Mouse (Mus musculus): ENCODE measurements at regions not wholly inside any gene's neighbourhood (a gene's known extent, or its start where the extent isn't known, plus 50 kb on each side); places are given as distances from the start of the nearest gene placed in this dataset.

- no peak for ATAC-seq (ENCODE audit: insufficient number of reproducible peaks, insufficient read depth, low FRiP score, low read depth)
- Histone ChIP-seq H3K9me3 (ENCODE audit: control insufficient read depth, low read depth, low read length) (no peaks in the 10 kb centered on the region), H3K4me1 (ENCODE audit: control insufficient read depth, insufficient read depth, low read length) (no peaks in the 10 kb centered on the region), H3K4me3 (ENCODE audit: low read depth, low read length) (no peak overlapping the region), H3K27me3 (ENCODE audit: control insufficient read depth, insufficient read depth, low read length) (no peaks in the 10 kb centered on the region), H3K27ac (ENCODE audit: low read length) (no peak overlapping the region), H3K4me2 (replicated peaks; ENCODE audit: low read depth, low read length) (no peak overlapping the region), H3K36me3 (ENCODE audit: control insufficient read depth, insufficient read depth, low read length) (no peaks in the 10 kb centered on the region), H3K9ac (replicated peaks; ENCODE audit: low read depth, low read length) (no peak overlapping the region)
- 42% methylated on average over 10 of the region's 10 CpGs for WGBS
Measured at GRCm38 (mm10) chr4:124217206-124217605, 299.4 kb upstream of the 4930535I16Rik start.

DNA sequence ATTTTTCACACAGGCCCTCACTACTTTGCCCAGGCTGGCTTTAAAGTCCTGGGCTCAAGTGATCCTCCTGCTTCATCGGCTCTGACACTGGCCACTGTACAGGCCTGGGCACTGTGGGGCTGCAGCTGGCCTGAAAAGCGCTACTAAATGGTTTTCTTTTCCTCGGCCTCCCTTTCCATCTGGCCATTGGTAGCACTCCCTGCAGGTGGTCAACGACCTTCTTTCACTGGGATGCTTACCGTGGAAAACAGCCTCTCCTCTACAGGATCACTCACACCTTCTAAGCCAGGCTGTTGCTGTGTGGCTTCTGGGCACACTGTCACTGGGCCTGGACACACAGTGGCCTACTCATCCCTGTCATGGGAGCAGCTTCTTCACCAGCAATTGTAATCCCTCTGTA is 298.5 kb upstream of the 4930535I16Rik start:
- no peaks in the 10 kb centered on the region for H3K4me1 ChIP-seq (ENCODE audit: control insufficient read depth, insufficient read depth, low read length)
- no peak overlapping the region for H3K9ac ChIP-seq (replicated peaks; ENCODE audit: low read depth, low read length)
- H3K4me2 ChIP-seq (replicated peaks; ENCODE audit: low read depth, low read length): no peak overlapping the region
- no peaks in the 10 kb centered on the region for H3K36me3 ChIP-seq (ENCODE audit: control insufficient read depth, insufficient read depth, low read length)
- no peaks in the 10 kb centered on the region for H3K27me3 ChIP-seq (ENCODE audit: control insufficient read depth, insufficient read depth, low read length)
- 52% methylated on average over 5 of the region's 5 CpGs for WGBS
- H3K9me3 ChIP-seq (ENCODE audit: control insufficient read depth, low read depth, low read length): no peaks in the 10 kb centered on the region
- no peak overlapping the region for H3K27ac ChIP-seq (ENCODE audit: low read length)
- H3K4me3 ChIP-seq (ENCODE audit: low read depth, low read length): no peak overlapping the region
- ATAC-seq (ENCODE audit: insufficient number of reproducible peaks, insufficient read depth, low FRiP score, low read depth): no peak

DNA sequence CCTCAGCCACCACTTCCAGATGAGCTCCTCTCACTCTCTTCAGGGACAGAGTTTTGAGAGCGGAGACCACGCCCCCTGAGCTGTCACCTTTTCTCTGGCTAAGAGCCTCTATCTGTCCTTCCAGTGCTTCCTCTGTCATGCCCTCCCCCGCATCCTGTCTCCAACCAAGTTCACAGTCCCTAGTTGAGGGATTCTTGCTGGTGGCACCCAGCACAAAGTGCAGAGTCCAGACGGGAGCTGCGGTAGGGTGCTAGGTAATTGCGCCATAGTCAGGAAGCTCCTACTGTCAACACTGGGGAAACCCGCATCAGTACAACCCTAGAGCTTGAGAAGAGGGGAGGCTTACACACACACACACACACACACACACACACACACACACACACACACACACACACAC is 297.3 kb upstream of the 4930535I16Rik start:
- no peak for ATAC-seq (ENCODE audit: insufficient number of reproducible peaks, insufficient read depth, low FRiP score, low read depth)
- 77% methylated on average over 7 of the region's 7 CpGs for WGBS
- H3K27ac ChIP-seq (ENCODE audit: low read length): no peak overlapping the region
- H3K36me3 ChIP-seq (ENCODE audit: control insufficient read depth, insufficient read depth, low read length): no peaks in the 10 kb centered on the region
- H3K9me3 ChIP-seq (ENCODE audit: control insufficient read depth, low read depth, low read length): no peaks in the 10 kb centered on the region
- no peak overlapping the region for H3K4me3 ChIP-seq (ENCODE audit: low read depth, low read length)
- no peaks in the 10 kb centered on the region for H3K27me3 ChIP-seq (ENCODE audit: control insufficient read depth, insufficient read depth, low read length)
- no peak overlapping the region for H3K9ac ChIP-seq (replicated peaks; ENCODE audit: low read depth, low read length)
- H3K4me2 ChIP-seq (replicated peaks; ENCODE audit: low read depth, low read length): no peak overlapping the region
- no peaks in the 10 kb centered on the region for H3K4me1 ChIP-seq (ENCODE audit: control insufficient read depth, insufficient read depth, low read length)

- Histone ChIP-seq H3K9me3 (ENCODE audit: control insufficient read depth, low read depth, low read length) (no peaks in the 10 kb centered on the region), H3K4me2 (replicated peaks; ENCODE audit: low read depth, low read length) (no peak overlapping the region), H3K27me3 (ENCODE audit: control insufficient read depth, insufficient read depth, low read length) (no peaks in the 10 kb centered on the region), H3K9ac (replicated peaks; ENCODE audit: low read depth, low read length) (no peak overlapping the region), H3K27ac (ENCODE audit: low read length) (no peak overlapping the region), H3K4me1 (ENCODE audit: control insufficient read depth, insufficient read depth, low read length) (no peaks in the 10 kb centered on the region), H3K36me3 (ENCODE audit: control insufficient read depth, insufficient read depth, low read length) (no peaks in the 10 kb centered on the region), H3K4me3 (ENCODE audit: low read depth, low read length) (no peak overlapping the region)
- 40% methylated on average over 9 of the region's 9 CpGs for WGBS
- no peak for ATAC-seq (ENCODE audit: insufficient number of reproducible peaks, insufficient read depth, low FRiP score, low read depth)
Measured at GRCm38 (mm10) chr4:124210103-124210502, 292.3 kb upstream of the 4930535I16Rik start.

GRCm38 (mm10) chr4:124206480-124206879 is 288.7 kb upstream of the 4930535I16Rik start:
- no peak overlapping the region for H3K4me3 ChIP-seq (ENCODE audit: low read depth, low read length)
- no peaks in the 10 kb centered on the region; the same call in 1 of the 2 replicates for H3K9me3 ChIP-seq (ENCODE audit: control insufficient read depth, low read depth, low read length)
- no peak for ATAC-seq (ENCODE audit: insufficient number of reproducible peaks, insufficient read depth, low FRiP score, low read depth)
- no peaks in the 10 kb centered on the region for H3K4me1 ChIP-seq (ENCODE audit: control insufficient read depth, insufficient read depth, low read length)
- H3K4me2 ChIP-seq (replicated peaks; ENCODE audit: low read depth, low read length): no peak overlapping the region
- H3K9ac ChIP-seq (replicated peaks; ENCODE audit: low read depth, low read length): no peak overlapping the region
- H3K27ac ChIP-seq (ENCODE audit: low read length): no peak overlapping the region
- no peaks in the 10 kb centered on the region for H3K36me3 ChIP-seq (ENCODE audit: control insufficient read depth, insufficient read depth, low read length)
- H3K27me3 ChIP-seq (ENCODE audit: control insufficient read depth, insufficient read depth, low read length): no peaks in the 10 kb centered on the region
- WGBS: 75% methylated on average over 16 of the region's 16 CpGs

GRCm38 (mm10) chr4:124203736-124204135 is 285.9 kb upstream of the 4930535I16Rik start:
- H3K4me2 ChIP-seq (replicated peaks; ENCODE audit: low read depth, low read length): no peak overlapping the region
- H3K4me3 ChIP-seq (ENCODE audit: low read depth, low read length): no peak overlapping the region
- no peak overlapping the region for H3K9ac ChIP-seq (replicated peaks; ENCODE audit: low read depth, low read length)
- 0 out of 2 replicates have a peak, but pooled peaks cover 3% of the 10 kb centered on the region for H3K27me3 ChIP-seq (ENCODE audit: control insufficient read depth, insufficient read depth, low read length)
- ATAC-seq (ENCODE audit: insufficient number of reproducible peaks, insufficient read depth, low FRiP score, low read depth): no peak
- no peak overlapping the region for H3K27ac ChIP-seq (ENCODE audit: low read length)
- no peaks in the 10 kb centered on the region for H3K36me3 ChIP-seq (ENCODE audit: control insufficient read depth, insufficient read depth, low read length)
- no peaks in the 10 kb centered on the region for H3K4me1 ChIP-seq (ENCODE audit: control insufficient read depth, insufficient read depth, low read length)
- 85% methylated on average over 2 of the region's 2 CpGs for WGBS
- H3K9me3 ChIP-seq (ENCODE audit: control insufficient read depth, low read depth, low read length): no peaks in the 10 kb centered on the region; the same call in 1 of the 2 replicates

- no peak for ATAC-seq (ENCODE audit: insufficient number of reproducible peaks, insufficient read depth, low FRiP score, low read depth)
- 28% methylated on average over 14 of the region's 14 CpGs for WGBS
Measured at GRCm38 (mm10) chr4:124199884-124200844, 282.3 kb upstream of the 4930535I16Rik start.

GRCm38 (mm10) chr4:124198832-124199231 is 281.0 kb upstream of the 4930535I16Rik start:
- Histone ChIP-seq H3K27me3 (ENCODE audit: control insufficient read depth, insufficient read depth, low read length) (0 out of 2 replicates have a peak, but pooled peaks cover 3% of the 10 kb centered on the region), H3K27ac (ENCODE audit: low read length) (no peak overlapping the region), H3K36me3 (ENCODE audit: control insufficient read depth, insufficient read depth, low read length) (no peaks in the 10 kb centered on the region), H3K9ac (replicated peaks; ENCODE audit: low read depth, low read length) (no peak overlapping the region), H3K4me1 (ENCODE audit: control insufficient read depth, insufficient read depth, low read length) (no peaks in the 10 kb centered on the region), H3K4me2 (replicated peaks; ENCODE audit: low read depth, low read length) (no peak overlapping the region), H3K4me3 (ENCODE audit: low read depth, low read length) (no peak overlapping the region), H3K9me3 (ENCODE audit: control insufficient read depth, low read depth, low read length) (no peaks in the 10 kb centered on the region)
- no peak for ATAC-seq (ENCODE audit: insufficient number of reproducible peaks, insufficient read depth, low FRiP score, low read depth)
- 43% methylated on average over 15 of the region's 15 CpGs for WGBS

More at GRCm38 (mm10) chr4:124199884-124200844, 282.3 kb upstream of the 4930535I16Rik start:
- H3K27me3 ChIP-seq (ENCODE audit: control insufficient read depth, insufficient read depth, low read length): 0 out of 2 replicates have a peak, but pooled peaks cover 3% of the 10 kb centered on the region
- no peak overlapping the region for H3K4me3 ChIP-seq (ENCODE audit: low read depth, low read length)
- no peaks in the 10 kb centered on the region for H3K36me3 ChIP-seq (ENCODE audit: control insufficient read depth, insufficient read depth, low read length)
- no peaks in the 10 kb centered on the region; the same call in 1 of the 2 replicates for H3K9me3 ChIP-seq (ENCODE audit: control insufficient read depth, low read depth, low read length)
- no peaks in the 10 kb centered on the region for H3K4me1 ChIP-seq (ENCODE audit: control insufficient read depth, insufficient read depth, low read length)
- no peak overlapping the region for H3K27ac ChIP-seq (ENCODE audit: low read length)
- H3K4me2 ChIP-seq (replicated peaks; ENCODE audit: low read depth, low read length): no peak overlapping the region
- no peak overlapping the region for H3K9ac ChIP-seq (replicated peaks; ENCODE audit: low read depth, low read length)

All from stomach, embryonic 14.5 days (tissue).